Mouse (Mus musculus) C2C12 (cell line): ENCODE measurements around the gene Plekha6. TPM values are rescaled to one million over a fixed set of nuclear protein-coding genes. Genes with fewer than 3 reads are reported as not detected.
A peak's percentile ranks its signal among the peaks of the same experiment; 100 is the strongest.

Experiments used
- H3K27me3 ChIP-seq: one replicate; pipeline ENCODE4 v1.6.1; 2011; ENCODE audit not compliant: control insufficient read depth, insufficient read depth, insufficient read length
- H3K36me3 ChIP-seq: one replicate; pipeline ENCODE4 v1.6.1; 2011; ENCODE audit not compliant: control insufficient read depth, insufficient read depth
- H3K4me3 ChIP-seq: one replicate; pipeline ENCODE4 v1.5.1; 2011; ENCODE audit warnings: mild to moderate bottlenecking, control low read depth; ENCODE audit not compliant: poor library complexity, insufficient read depth, severe bottlenecking
- H3K79me2 ChIP-seq: one replicate; pipeline ENCODE4 v1.6.1; 2011; ENCODE audit not compliant: control insufficient read depth, insufficient read depth
- H3K79me3 ChIP-seq: one replicate; pipeline ENCODE4 v1.6.1; 2011; ENCODE audit warnings: low read depth, control low read depth
- H3ac ChIP-seq: one replicate; pipeline ENCODE3; 2011; ENCODE audit warnings: low read depth; ENCODE audit not compliant: control insufficient read depth, insufficient read length
- CEBPB ChIP-seq: IDR thresholded peaks from one replicate; pipeline ENCODE4 v1.6.1; 2011; ENCODE audit warnings: low read depth, mild to moderate bottlenecking, control low read depth, moderate library complexity
- CTCF ChIP-seq: IDR thresholded peaks from one replicate; pipeline ENCODE4 v1.5.1; 2011; ENCODE audit not compliant: control insufficient read depth, insufficient read depth, insufficient read length
- FOSL1 ChIP-seq: IDR thresholded peaks from one replicate; pipeline ENCODE4 v1.8.0; 2011; ENCODE audit warnings: mild to moderate bottlenecking, low read length; ENCODE audit not compliant: poor library complexity, insufficient read depth, severe bottlenecking
- MAX ChIP-seq: IDR thresholded peaks from one replicate; pipeline ENCODE4 v1.6.1; 2011; ENCODE audit warnings: mild to moderate bottlenecking, control low read depth
- MYOD1 ChIP-seq: IDR thresholded peaks from one replicate; pipeline ENCODE4 v1.6.1; 2011; ENCODE audit warnings: low read depth; ENCODE audit not compliant: control insufficient read depth, insufficient read length
- MYOG ChIP-seq: IDR thresholded peaks from one replicate; pipeline ENCODE4 v1.6.1; 2011; ENCODE audit not compliant: control insufficient read depth, insufficient read length; ENCODE audit errors: extremely low read depth
- USF1 ChIP-seq: IDR thresholded peaks from one replicate; pipeline ENCODE4 v1.6.1; 2011; ENCODE audit warnings: low read depth, mild to moderate bottlenecking, control low read depth, moderate library complexity
- polyA plus RNA-seq: library from polyadenylated mRNA; unstranded; fragments of >200 nt; fragmentation: generic; extraction: Trizol; gene quantifications from one replicate; pipeline ENCODE4 v1.2.1, GENCODE M21; 2012; ENCODE audit warnings: missing spikeins

The Plekha6 gene
- polyA plus RNA-seq, 1 experiment: 0.15 TPM

GRCm38 (mm10) chr1:133134071-133134470, 29.9 kb upstream of the Plekha6 start:
- H3K79me3 ChIP-seq: peaks cover 76% of the 10 kb centered on the region
- TF ChIP-seq FOSL1: no peak
- no peak for TF ChIP-seq MYOG
- TF ChIP-seq MAX: no peak
- TF ChIP-seq MYOD1: peak; percentile 13
- H3K4me3 ChIP-seq: peak overlapping the region; percentile 100
- H3K36me3 ChIP-seq: peaks cover 66% of the 10 kb centered on the region
- H3ac ChIP-seq: peak overlapping the region; percentile 68
- peaks cover 80% of the 10 kb centered on the region for H3K79me2 ChIP-seq
- H3K27me3 ChIP-seq: no peaks in the 10 kb centered on the region

GRCm38 (mm10) chr1:133134881-133135280, 29.1 kb upstream of the Plekha6 start:
- TF ChIP-seq CEBPB: no peak
- no peak for TF ChIP-seq FOSL1
- TF ChIP-seq CTCF: no peak
- no peak for TF ChIP-seq MAX
- TF ChIP-seq MYOG: no peak
- no peak for TF ChIP-seq USF1
- no peak for TF ChIP-seq MYOD1
- peaks cover 69% of the 10 kb centered on the region for H3K36me3 ChIP-seq
- no peaks in the 10 kb centered on the region for H3K27me3 ChIP-seq
- H3ac ChIP-seq: peak overlapping the region; percentile 61
- peak overlapping the region; percentile 100 for H3K4me3 ChIP-seq
- H3K79me2 ChIP-seq: peaks cover 84% of the 10 kb centered on the region
- peaks cover 76% of the 10 kb centered on the region for H3K79me3 ChIP-seq

GRCm38 (mm10) chr1:133135808-133136207, 28.2 kb upstream of the Plekha6 start:
- H3ac ChIP-seq: no peak overlapping the region
- H3K79me3 ChIP-seq: peaks cover 76% of the 10 kb centered on the region
- peaks cover 79% of the 10 kb centered on the region for H3K36me3 ChIP-seq
- H3K4me3 ChIP-seq: no peak overlapping the region
- H3K27me3 ChIP-seq: no peaks in the 10 kb centered on the region
- TF ChIP-seq FOSL1: no peak
- TF ChIP-seq MYOG: no peak
- TF ChIP-seq CTCF: no peak
- no peak for TF ChIP-seq CEBPB
- no peak for TF ChIP-seq USF1
- no peak for TF ChIP-seq MAX
- TF ChIP-seq MYOD1: no peak
- H3K79me2 ChIP-seq: peaks cover 91% of the 10 kb centered on the region

GRCm38 (mm10) chr1:133138401-133138800, 25.6 kb upstream of the Plekha6 start:
- peaks cover 68% of the 10 kb centered on the region for H3K79me2 ChIP-seq
- no peaks in the 10 kb centered on the region for H3K27me3 ChIP-seq
- H3K4me3 ChIP-seq: no peak overlapping the region
- H3K79me3 ChIP-seq: peaks cover 55% of the 10 kb centered on the region
- TF ChIP-seq CEBPB (no peak), CTCF (no peak), MAX (no peak), MYOD1 (no peak), MYOG (no peak), FOSL1 (no peak), USF1 (no peak)
- peaks cover 77% of the 10 kb centered on the region for H3K36me3 ChIP-seq
- no peak overlapping the region for H3ac ChIP-seq

GRCm38 (mm10) chr1:133146014-133147009, 17.7 kb upstream of the Plekha6 start:
- Histone ChIP-seq H3K27me3 (no peaks in the 10 kb centered on the region), H3K4me3 (no peak overlapping the region), H3K79me3 (no peaks in the 10 kb centered on the region), H3K36me3 (peaks cover 3% of the 10 kb centered on the region), H3K79me2 (no peaks in the 10 kb centered on the region), H3ac (no peak overlapping the region)
- TF ChIP-seq USF1: no peak
- TF ChIP-seq CTCF: peak; percentile 50
- no peak for TF ChIP-seq FOSL1
- no peak for TF ChIP-seq CEBPB
- TF ChIP-seq MYOD1: no peak
- no peak for TF ChIP-seq MAX
- TF ChIP-seq MYOG: no peak

GRCm38 (mm10) chr1:133147324-133147723, 16.7 kb upstream of the Plekha6 start:
- Histone ChIP-seq H3K79me3 (no peaks in the 10 kb centered on the region), H3K27me3 (no peaks in the 10 kb centered on the region), H3K36me3 (no peaks in the 10 kb centered on the region), H3ac (no peak overlapping the region), H3K79me2 (no peaks in the 10 kb centered on the region), H3K4me3 (no peak overlapping the region)
- TF ChIP-seq MYOD1: no peak
- TF ChIP-seq CEBPB: no peak
- no peak for TF ChIP-seq CTCF
- TF ChIP-seq MYOG: no peak
- no peak for TF ChIP-seq USF1
- TF ChIP-seq FOSL1: no peak
- no peak for TF ChIP-seq MAX
